ENCODE assay signal across 16 mouse cellular contexts in genomic region chr11:4292224-4292887, GRCm38 (mm10). TPM values are rescaled to one million over a fixed set of nuclear protein-coding genes. Genes with fewer than 3 reads are reported as not detected.
A peak's percentile ranks its signal among the peaks of the same experiment; 100 is the strongest.
DNase-seq lines count a peak whose midpoint lies in the region; ATAC-seq lines count a peak whose summit lies in the region.
"Had no signal": no experiment of that assay in that cellular context is flagged by ENCODE, and none has a peak within 500 bp of the region (broad histone marks: within the 10 kb centered on the region; RNA-seq: fewer than 3 reads in every experiment).

No protein-coding gene starts in this region.

- no peak overlapping the region for H3K4me2 ChIP-seq in heart, embryonic 16.5 days (ENCODE audit: low read depth, low read length)
- no peak overlapping the region for H3K4me2 ChIP-seq in midbrain, embryonic 16.5 days (ENCODE audit: low read length)
- H3K4me2 ChIP-seq in intestine, embryonic 16.5 days (ENCODE audit: low read depth, low read length) = no peak overlapping the region
- H3K4me2 ChIP-seq: hindbrain, embryonic 15.5 days; midbrain, embryonic 12.5 days; neural tube, embryonic 12.5 days had no signal

- DNase-seq in heart, postnatal 14 days = no peak
- no peak for DNase-seq in midbrain, embryonic 10.5 days (ENCODE audit: low spot score)
- DNase-seq in layer of hippocampus, postnatal 14 days (ENCODE audit: low spot score in 2 of 2) = no peak
- DNase-seq in thymus, postnatal 10 days (ENCODE audit: low spot score in 2 of 2) = no peak
- DNase-seq: retina, postnatal 1 day; thymus, adult 2 months had no signal

- WGBS in heart, embryonic 16.5 days = 28% methylated on average over 8 of the region's 8 CpGs
- WGBS in midbrain, embryonic 16.5 days = 61% methylated on average over 8 of the region's 8 CpGs
- 79% methylated on average over 8 of the region's 8 CpGs for WGBS in midbrain, embryonic 10.5 days
- 54% methylated on average over 8 of the region's 8 CpGs for WGBS in intestine, embryonic 16.5 days

- no peaks in the 10 kb centered on the region for H3K36me3 ChIP-seq in heart, embryonic 16.5 days (ENCODE audit: control insufficient read depth, insufficient read depth)
- H3K36me3 ChIP-seq in midbrain, embryonic 16.5 days (ENCODE audit: control insufficient read depth, insufficient read depth, low read length) = no peaks in the 10 kb centered on the region
- no peaks in the 10 kb centered on the region for H3K36me3 ChIP-seq in midbrain, embryonic 10.5 days
- no peaks in the 10 kb centered on the region for H3K36me3 ChIP-seq in intestine, embryonic 16.5 days (ENCODE audit: control insufficient read depth, insufficient read depth, low read length)
- H3K36me3 ChIP-seq: hindbrain, embryonic 15.5 days; midbrain, embryonic 12.5 days; neural tube, embryonic 12.5 days had no signal

- no peak overlapping the region for H3K4me3 ChIP-seq in heart, embryonic 16.5 days (ENCODE audit: low read length)
- H3K4me3 ChIP-seq in midbrain, embryonic 16.5 days (ENCODE audit: low read depth, low read length) = no peak overlapping the region
- no peak overlapping the region for H3K4me3 ChIP-seq in midbrain, embryonic 10.5 days
- H3K4me3 ChIP-seq in intestine, embryonic 16.5 days (ENCODE audit: low read length) = no peak overlapping the region
- H3K4me3 ChIP-seq: hindbrain, embryonic 15.5 days; midbrain, embryonic 12.5 days; neural tube, embryonic 12.5 days had no signal

- peaks cover 46% of the 10 kb centered on the region for H3K4me1 ChIP-seq in heart, embryonic 16.5 days (ENCODE audit: control insufficient read depth, insufficient read depth, low read length)
- peaks cover 4% of the 10 kb centered on the region; the same call in 1 of the 2 replicates for H3K4me1 ChIP-seq in midbrain, embryonic 16.5 days (ENCODE audit: control insufficient read depth, insufficient read depth, low read length)
- H3K4me1 ChIP-seq in midbrain, embryonic 10.5 days = peaks cover 7% of the 10 kb centered on the region
- peaks cover 6% of the 10 kb centered on the region; the same call in 1 of the 2 replicates for H3K4me1 ChIP-seq in intestine, embryonic 16.5 days (ENCODE audit: control insufficient read depth, insufficient read depth, low read length)

- ATAC-seq in heart, embryonic 16.5 days (replicated peaks; ENCODE audit: extremely low read depth, insufficient read depth, low FRiP score) = no peak; the same call in 1 of the 2 replicates
- ATAC-seq in midbrain, embryonic 16.5 days = no peak
- peak; percentile 72 for ATAC-seq in intestine, embryonic 16.5 days
- ATAC-seq in megakaryocyte progenitor cell, adult 5-6 weeks (replicated peaks; ENCODE audit: poor library complexity) = peak; percentile 57

- H3K27ac ChIP-seq in heart, embryonic 16.5 days (ENCODE audit: low read length) = peak overlapping the region; percentile 56
- 0 out of 2 replicates have a peak overlapping the region, but pooled peaks have one; percentile 42 for H3K27ac ChIP-seq in midbrain, embryonic 16.5 days (ENCODE audit: low read length)
- no peak overlapping the region for H3K27ac ChIP-seq in midbrain, embryonic 10.5 days (replicated peaks)
- no peak overlapping the region for H3K27ac ChIP-seq in intestine, embryonic 16.5 days (ENCODE audit: low read length)
- H3K27ac ChIP-seq: hindbrain, embryonic 15.5 days; midbrain, embryonic 12.5 days; neural tube, embryonic 12.5 days had no signal

- no peaks in the 10 kb centered on the region for H3K9me3 ChIP-seq in heart, embryonic 16.5 days (replicated peaks; ENCODE audit: control insufficient read depth, low read length)
- H3K9me3 ChIP-seq in midbrain, embryonic 16.5 days (replicated peaks; ENCODE audit: control insufficient read depth, low read length, poor library complexity, severe bottlenecking) = no peaks in the 10 kb centered on the region
- H3K9me3 ChIP-seq in midbrain, embryonic 10.5 days (replicated peaks) = no peaks in the 10 kb centered on the region
- H3K9me3 ChIP-seq in intestine, embryonic 16.5 days (ENCODE audit: control insufficient read depth, low read length) = no peaks in the 10 kb centered on the region
- H3K9me3 ChIP-seq: hindbrain, embryonic 15.5 days; midbrain, embryonic 12.5 days; neural tube, embryonic 12.5 days had no signal

- no peaks in the 10 kb centered on the region for H3K27me3 ChIP-seq in heart, embryonic 16.5 days (ENCODE audit: control insufficient read depth, insufficient read depth, low read length)
- H3K27me3 ChIP-seq in midbrain, embryonic 16.5 days (ENCODE audit: control insufficient read depth, insufficient read depth, low read depth, low read length) = no peaks in the 10 kb centered on the region
- peaks cover 24% of the 10 kb centered on the region for H3K27me3 ChIP-seq in midbrain, embryonic 10.5 days (ENCODE audit: low read depth, poor library complexity, severe bottlenecking)
- no peaks in the 10 kb centered on the region for H3K27me3 ChIP-seq in intestine, embryonic 16.5 days (replicated peaks; ENCODE audit: control insufficient read depth, insufficient read depth, low read length)
- H3K27me3 ChIP-seq: hindbrain, embryonic 15.5 days; midbrain, embryonic 12.5 days; neural tube, embryonic 12.5 days had no signal

- intact Hi-C loops in heart, postnatal 14 days (cut with DNase I) = no loop called here

- no peak overlapping the region for H3K9ac ChIP-seq in heart, embryonic 16.5 days (ENCODE audit: low read length)
- H3K9ac ChIP-seq in midbrain, embryonic 16.5 days (ENCODE audit: low read depth, low read length) = no peak overlapping the region
- H3K9ac ChIP-seq in intestine, embryonic 16.5 days (ENCODE audit: low read depth, low read length) = no peak overlapping the region
- H3K9ac ChIP-seq: hindbrain, embryonic 15.5 days; midbrain, embryonic 12.5 days; neural tube, embryonic 12.5 days had no signal

RNA-seq across cellular contexts. Expression of gene Lif, which starts 35.0 kb away (rescaled TPM):
- 0.15 and 0.20 TPM in 2 replicates for polyA plus RNA-seq in heart, embryonic 16.5 days (2015; fragmentation: Nextera tagmentation; extraction: Ambion mirVana)
- under 1 TPM; 0.14 to 0.37 TPM for total RNA-seq in heart, postnatal 14 days (2021)
- polyA plus RNA-seq in midbrain, embryonic 16.5 days (2015; fragmentation: Nextera tagmentation; extraction: Ambion mirVana) = 0.06 TPM in 1 of 2 replicates, not detected in the other
- 0.21 TPM in 1 of 2 replicates, not detected in the other for polyA plus RNA-seq in midbrain, embryonic 10.5 days (2016; fragmentation: Nextera tagmentation; extraction: Ambion mirVana)
- 0.95 and 0.98 TPM in 2 replicates for polyA plus RNA-seq in intestine, embryonic 16.5 days (2015; fragmentation: Nextera tagmentation; extraction: Ambion mirVana)
- 0.12 and 1.4 TPM in 2 replicates for total RNA-seq in megakaryocyte progenitor cell, adult 5-6 weeks (2015)
- total RNA-seq in megakaryocyte progenitor cell, adult 5-6 weeks (2017) = 0.20 and 0.37 TPM in 2 replicates
- total RNA-seq in layer of hippocampus, postnatal 14 days (2021) = under 1 TPM; 0.69 to 0.78 TPM
- total RNA-seq: liver, adult 2 months had no signal
- polyA plus RNA-seq: midbrain, embryonic 12.5 days; neural tube, embryonic 12.5 days had no signal

RNA-seq across cellular contexts. Expression of gene Osm, which starts 56.1 kb away (rescaled TPM):
- 0.21 and 0.33 TPM in 2 replicates for polyA plus RNA-seq in heart, embryonic 16.5 days (2015; fragmentation: Nextera tagmentation; extraction: Ambion mirVana)
- under 1 TPM in 1 of 2 experiments, not detected in 1; 0.10 TPM for total RNA-seq in heart, postnatal 14 days (2021)
- 0.08 and 0.19 TPM in 2 replicates for polyA plus RNA-seq in midbrain, embryonic 16.5 days (2015; fragmentation: Nextera tagmentation; extraction: Ambion mirVana)
- polyA plus RNA-seq in midbrain, embryonic 10.5 days (2016; fragmentation: Nextera tagmentation; extraction: Ambion mirVana) = 0.05 TPM in 1 of 2 replicates, not detected in the other
- 0.07 and 0.12 TPM in 2 replicates for polyA plus RNA-seq in intestine, embryonic 16.5 days (2015; fragmentation: Nextera tagmentation; extraction: Ambion mirVana)
- 11.4 and 20.2 TPM in 2 replicates for total RNA-seq in megakaryocyte progenitor cell, adult 5-6 weeks (2015)
- 8.4 and 26.8 TPM in 2 replicates for total RNA-seq in megakaryocyte progenitor cell, adult 5-6 weeks (2017)
- total RNA-seq in layer of hippocampus, postnatal 14 days (2021) = not detected
- total RNA-seq: adrenal gland, postnatal 14 days; left cerebral cortex, postnatal 10 days; liver, adult 2 months had no signal
- polyA plus RNA-seq: hindbrain, embryonic 15.5 days; liver, adult 2 months; midbrain, embryonic 12.5 days; neural tube, embryonic 12.5 days had no signal

Comparison
In these comparisons a context has a peak if more than half of its experiments do, and no peak if none do; other contexts are left out.
1. H3K27ac ChIP-seq: peak in heart, embryonic 16.5 days (single experiment) and midbrain, embryonic 16.5 days (single experiment); none in midbrain, embryonic 10.5 days (single experiment) and intestine, embryonic 16.5 days (single experiment).
2. ATAC-seq: peak in intestine, embryonic 16.5 days (single experiment) and megakaryocyte progenitor cell, adult 5-6 weeks (single experiment); none in heart, embryonic 16.5 days (single experiment) and midbrain, embryonic 16.5 days (single experiment).